Mouse (Mus musculus) kidney, adult 2 months (tissue): Measurements from ENCODE around the gene Col7a1.

Experiments used
- CTCF ChIP-seq: fragments of 200-500 bp; conservative IDR thresholded peaks from 2 replicates; pipeline ENCODE4 v1.5.1; 2011; ENCODE audit warnings: low read depth, mild to moderate bottlenecking, control low read depth, low read length, moderate library complexity, mixed read lengths; ENCODE audit not compliant: insufficient read depth, insufficient read length
- POLR2A ChIP-seq: fragments of 200-500 bp; IDR thresholded peaks from one replicate; pipeline ENCODE4 v1.6.1; 2011; ENCODE audit warnings: low read depth, low read length, control low read depth

- TF ChIP-seq POLR2A (no peak), CTCF (no peak)
These were observed 36.5 kb downstream of the Col7a1 start for GRCm38 (mm10) chr9:108989802-108990461.
